Mouse (Mus musculus) urinary bladder, postnatal 25 days (tissue): ENCODE measurements around the gene Wnt5a.
A peak's percentile ranks its signal among the peaks of the same experiment; 100 is the strongest.

ENCODE experiments used
- DNase-seq: peaks from one replicate; pipeline ENCODE4 v3.0.0; 2022; ENCODE audit warnings: low spot score

The Wnt5a gene

DNA sequence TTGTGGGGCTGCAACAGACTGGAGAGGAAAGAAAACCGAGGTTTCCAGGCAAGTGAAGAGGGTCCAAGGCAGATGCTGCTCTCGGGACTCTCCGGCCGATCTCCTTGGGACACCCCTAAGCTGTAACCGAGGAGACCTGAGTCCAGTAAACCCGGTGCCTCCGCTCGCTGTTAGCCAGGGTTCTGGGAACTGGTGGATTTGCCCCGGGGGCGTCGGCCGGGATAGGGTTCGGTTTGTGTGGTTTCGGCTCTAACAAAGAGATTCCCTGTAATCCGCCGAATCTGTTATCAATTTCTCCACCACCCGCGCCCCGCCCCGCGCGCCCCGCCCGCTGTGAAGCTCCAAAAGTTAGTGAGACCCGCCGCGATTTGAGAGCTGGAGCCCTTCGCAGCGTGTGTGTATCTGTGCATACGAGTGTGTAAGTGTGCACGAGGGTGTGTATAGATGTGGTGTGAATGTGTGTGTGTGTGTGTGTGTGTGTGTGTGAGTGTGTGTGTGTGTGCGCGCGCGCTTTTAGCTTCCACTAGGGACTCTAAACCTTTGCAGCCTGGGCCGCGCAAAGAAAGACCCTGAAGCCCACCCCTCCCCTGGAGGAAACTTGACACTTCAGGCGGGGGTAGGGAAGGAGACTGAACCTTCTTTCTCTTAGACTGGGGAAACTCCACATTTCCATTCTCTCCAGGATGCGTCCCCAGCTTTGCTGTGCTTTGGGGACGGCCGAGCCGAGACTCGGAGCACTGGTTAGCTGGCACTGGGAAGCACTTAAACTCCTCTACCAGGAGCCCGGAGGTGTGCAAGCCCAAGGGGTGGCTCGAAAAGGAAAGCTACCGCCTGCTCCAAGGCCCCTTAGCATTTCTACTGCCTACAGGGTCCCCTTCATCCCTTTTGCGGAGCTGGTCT, 5.1 kb downstream of the Wnt5a start:
- DNase-seq, result peak; percentile 50

DNA sequence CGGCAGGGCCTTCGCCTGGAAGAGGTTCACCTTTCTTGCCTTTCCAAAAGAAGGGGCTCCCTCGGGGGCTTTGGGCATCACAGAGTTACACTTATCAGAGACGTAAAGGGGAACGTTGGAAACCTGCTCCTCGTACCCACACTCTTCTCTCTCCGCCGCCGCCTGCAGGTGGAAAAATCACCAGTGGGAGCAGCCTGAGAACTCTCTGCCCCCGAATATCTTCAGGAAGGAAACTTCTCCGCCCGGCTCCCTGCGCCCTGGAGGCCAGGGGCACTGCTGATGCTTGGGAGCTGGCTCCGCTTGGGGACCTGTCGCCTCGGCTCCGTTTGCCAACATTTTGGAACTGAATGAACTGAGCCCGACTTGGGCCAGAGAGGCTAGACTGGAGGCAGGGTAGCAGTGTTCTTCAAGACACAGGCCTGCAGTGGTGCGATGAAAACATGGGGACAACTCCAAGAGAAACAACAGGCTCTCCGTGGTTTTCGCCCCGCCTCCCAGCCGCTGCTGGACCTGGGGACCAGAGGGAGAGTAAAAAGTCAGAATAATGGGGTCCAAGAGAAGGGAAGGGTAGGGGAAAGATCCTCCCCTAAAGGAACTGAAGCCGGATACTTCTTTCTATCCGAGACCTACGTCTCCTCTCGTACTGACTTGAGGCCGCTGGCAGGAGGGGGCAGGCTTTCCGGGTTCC, 5.9 kb downstream of the Wnt5a start:
- peak; percentile 39 for DNase-seq

DNA sequence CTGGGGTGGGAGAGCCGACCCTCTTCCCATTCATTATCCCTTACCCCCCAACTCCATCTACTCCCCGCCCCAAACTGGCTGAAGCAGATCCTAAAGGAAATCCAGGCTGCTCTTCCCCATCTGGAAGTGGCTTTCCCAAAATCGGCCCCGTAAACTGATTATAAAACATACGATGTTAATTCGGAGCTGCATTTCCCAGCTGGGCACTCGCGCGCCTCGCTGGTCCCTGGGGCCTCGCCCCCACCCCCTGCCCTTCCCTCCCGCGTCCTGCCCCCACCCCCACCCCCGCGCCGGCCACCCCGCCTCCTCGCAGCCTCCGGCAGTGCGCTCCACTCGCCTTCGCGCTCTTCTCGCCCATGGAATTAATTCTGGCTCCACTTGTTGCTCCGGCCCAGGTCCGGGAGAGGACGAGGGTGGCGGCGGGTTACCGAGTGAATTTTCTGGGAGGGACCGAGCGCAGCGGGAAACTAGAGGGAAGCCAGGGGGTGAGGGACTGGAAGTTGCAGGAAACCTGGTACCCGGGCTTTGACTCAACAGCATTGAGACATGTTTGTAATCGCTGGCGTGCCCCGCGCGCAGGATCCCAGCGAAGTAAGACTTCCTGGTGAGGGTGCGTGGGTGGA, 6.6 kb downstream of the Wnt5a start:
- DNase-seq, result peak; percentile 30

DNA sequence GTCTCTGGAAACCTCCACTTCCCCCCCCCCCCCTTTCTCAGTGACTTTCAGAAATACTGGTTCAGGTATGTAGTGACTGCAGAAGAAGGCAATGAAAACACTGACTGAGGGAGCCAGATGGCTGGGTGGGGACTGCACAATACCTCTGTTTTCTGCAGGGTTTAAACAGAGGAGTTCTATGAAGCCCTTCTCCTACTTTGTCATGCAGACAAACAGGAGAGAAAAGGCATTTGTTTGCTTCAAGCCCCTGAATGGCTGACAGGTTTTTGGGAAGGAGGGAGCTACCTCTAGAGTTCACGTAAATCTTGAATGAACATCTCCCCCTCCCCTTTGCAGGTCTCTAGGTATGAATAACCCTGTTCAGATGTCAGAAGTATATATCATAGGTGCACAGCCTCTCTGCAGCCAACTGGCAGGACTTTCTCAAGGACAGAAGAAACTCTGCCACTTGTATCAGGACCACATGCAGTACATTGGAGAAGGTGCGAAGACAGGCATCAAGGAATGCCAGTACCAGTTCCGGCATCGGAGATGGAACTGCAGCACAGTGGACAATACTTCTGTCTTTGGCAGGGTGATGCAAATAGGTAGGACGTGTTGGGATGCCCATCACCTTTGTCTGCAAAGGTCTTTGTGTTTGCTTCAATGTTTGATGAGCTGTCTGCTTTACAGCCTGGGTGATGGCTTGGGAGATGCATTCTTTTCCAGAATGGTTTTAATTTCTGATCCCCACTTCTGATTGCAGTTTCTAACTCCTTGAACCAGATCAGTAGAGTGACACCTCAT, 8.4 kb downstream of the Wnt5a start:
- DNase-seq, result no peak

DNA sequence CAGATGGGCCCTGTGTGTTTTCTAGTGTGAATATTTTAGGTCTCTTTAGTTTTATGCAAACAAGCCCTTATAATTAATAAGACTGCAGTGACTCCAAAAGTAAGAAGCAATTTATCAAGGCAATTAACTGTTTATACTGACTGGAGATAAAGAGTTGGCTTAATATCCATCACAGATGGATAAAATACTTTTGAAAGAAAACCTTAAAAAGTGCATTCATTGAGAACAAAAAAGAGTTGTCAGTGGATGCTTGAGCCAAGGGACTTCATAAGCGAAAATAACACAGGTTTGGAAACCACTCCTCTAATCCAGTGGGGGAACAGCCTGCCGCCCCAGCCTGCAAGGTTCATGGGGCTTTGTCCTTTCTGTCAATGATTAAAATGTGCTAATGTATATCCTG, 9.6 kb downstream of the Wnt5a start:
- no peak for DNase-seq

DNA sequence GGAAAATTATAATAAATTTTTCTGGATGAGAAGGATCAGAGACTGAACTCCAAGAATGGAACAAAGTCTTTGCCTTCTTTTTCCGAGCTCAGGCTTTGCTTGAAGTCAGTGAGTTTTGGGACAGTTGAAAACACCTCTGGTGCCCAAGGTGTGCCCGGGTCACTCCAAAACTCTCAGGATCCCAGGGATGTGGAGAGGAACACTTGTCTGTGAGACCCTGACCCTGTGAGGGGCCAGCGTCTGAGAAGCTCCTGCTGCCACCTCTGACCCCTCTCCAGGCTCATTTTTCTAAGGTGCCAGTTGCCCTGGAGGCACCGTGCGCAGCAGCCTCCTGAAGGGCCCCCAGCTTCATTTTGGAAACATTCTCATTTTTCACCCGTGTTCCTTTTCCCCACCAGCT, 10.8 kb downstream of the Wnt5a start:
- no peak for DNase-seq

DNA sequence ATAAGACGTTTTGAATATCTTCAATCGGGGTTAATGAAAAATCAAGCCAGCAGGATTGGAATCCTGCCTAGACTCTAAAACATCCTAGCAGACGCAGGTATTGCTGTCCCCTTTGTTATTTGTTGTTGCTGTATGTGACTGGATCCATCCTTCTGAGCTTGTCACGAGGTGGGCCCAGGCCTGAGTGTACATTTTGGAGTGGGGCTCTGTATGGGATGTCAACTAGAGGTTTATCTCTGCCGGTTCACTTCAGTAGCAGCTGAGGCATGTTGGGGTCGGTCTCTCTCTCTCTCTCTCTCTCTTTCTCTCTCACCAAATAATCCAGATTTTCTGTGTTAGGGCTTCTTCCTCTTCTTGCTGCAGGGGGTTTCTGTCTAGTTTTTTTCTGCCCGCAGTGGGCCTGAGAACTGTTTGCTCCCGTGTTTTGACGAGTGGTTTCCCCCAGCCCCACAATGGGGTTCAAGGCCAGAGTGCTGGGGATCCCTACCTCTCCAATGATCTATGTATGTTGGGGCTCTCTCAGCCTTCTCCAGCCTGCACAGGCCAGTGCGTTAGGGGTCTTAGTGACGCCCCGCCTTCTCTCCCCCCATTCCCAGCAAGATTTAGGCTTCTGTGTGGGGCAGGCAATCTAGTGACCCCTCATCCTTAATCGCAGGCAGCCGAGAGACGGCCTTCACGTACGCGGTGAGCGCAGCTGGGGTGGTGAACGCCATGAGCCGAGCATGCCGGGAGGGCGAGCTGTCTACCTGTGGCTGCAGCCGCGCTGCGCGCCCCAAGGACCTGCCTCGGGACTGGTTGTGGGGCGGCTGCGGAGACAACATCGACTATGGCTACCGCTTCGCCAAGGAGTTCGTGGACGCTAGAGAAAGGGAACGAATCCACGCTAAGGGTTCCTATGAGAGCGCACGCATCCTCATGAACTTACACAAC, 13.3 kb downstream of the Wnt5a start:
- no peak for DNase-seq

DNA sequence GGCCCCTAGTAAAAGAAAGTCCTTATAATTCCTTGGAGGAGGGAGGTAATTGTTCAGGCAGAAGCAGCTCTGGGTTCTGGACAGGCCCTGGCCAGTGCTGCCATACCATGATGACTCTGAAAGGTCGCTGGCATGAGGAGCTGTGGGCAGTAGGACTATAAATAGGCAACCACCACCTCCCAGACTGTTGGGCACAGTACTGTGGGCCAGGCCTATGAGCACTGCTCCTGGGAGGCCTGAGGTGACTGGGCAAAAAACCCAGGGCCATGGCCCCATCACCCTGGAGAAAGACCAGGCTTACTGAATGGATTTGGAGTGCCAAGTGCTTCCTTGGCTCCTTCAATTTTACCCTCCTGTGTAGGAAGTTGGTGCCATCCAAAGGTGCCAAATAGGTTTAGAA, 16.6 kb downstream of the Wnt5a start:
- no peak for DNase-seq

DNA sequence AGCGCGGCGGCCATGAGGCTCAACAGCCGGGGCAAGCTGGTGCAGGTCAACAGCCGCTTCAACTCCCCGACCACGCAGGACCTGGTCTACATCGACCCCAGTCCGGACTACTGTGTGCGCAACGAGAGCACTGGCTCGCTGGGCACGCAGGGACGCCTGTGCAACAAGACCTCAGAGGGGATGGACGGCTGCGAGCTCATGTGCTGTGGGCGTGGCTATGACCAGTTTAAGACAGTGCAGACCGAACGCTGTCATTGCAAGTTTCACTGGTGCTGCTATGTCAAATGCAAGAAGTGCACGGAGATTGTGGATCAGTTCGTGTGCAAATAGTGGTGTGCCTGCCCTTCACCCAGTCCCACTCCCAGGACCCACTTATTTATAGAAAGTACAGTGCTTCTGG, 18.1 kb downstream of the Wnt5a start:
- DNase-seq, result no peak

DNA sequence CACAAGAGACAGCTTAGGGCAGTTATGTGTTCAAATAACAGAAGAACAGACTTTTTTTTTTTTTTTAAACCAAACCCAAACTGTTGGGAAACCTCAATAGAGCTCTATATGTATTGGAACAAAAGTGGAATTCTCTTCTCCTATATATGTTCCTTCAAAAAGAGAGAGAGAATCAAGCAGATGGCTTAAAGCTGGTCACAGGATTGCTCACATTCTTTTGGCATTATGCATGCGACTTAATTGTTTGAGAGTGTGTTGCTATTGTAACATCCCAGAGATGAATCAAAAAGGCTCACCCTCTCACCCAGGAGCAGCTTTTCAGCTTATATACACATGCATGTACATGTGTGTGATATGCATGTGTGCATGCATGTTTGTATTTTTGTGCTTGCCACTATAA, 21.0 kb downstream of the Wnt5a start:
- no peak for DNase-seq

DNA sequence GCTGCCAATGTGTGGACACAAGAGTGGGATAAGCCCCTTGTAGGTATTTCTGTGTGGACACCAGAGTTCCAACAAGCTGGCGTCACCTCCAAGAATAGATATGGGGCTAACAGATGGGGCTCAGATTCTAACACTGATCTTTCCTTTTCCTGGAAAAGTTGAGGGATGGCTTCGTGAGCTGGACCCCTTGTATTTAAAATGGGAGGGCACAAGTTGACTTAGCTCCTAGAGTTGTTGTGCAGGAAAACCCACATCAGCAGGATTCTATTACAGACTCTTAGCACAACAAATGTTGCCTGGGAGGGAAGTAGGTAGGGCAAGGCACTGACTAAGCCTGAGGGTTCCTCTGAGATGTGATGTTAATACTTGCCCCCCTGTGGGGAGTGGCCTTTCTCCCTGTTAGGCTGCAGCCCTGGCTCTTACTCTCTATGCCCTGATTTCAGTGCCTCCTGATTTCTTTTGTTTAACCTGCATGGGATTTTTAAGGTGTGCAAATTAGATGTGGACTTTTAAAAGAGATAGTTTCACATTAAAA, 23.7 kb downstream of the Wnt5a start:
- DNase-seq, result no peak

DNA sequence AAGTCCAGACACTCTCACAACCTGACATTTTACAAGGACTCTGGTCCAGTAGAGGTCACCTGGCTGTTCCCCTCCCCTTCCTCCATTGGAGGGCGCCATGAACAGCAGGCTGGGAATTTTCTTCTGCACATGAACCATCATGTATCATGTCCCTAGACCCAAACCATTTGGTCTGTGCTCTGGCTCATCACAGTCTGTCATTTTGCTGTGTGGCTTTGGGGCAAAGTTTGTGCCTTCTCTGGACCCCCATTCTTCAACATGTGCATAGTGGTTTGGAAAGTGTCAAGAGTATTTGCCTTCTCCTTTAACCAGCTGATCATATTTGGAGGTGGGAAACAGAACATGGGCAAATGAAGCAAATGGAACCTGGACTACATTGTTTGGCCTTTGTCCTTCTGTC, 27.0 kb downstream of the Wnt5a start:
- no peak for DNase-seq

DNA sequence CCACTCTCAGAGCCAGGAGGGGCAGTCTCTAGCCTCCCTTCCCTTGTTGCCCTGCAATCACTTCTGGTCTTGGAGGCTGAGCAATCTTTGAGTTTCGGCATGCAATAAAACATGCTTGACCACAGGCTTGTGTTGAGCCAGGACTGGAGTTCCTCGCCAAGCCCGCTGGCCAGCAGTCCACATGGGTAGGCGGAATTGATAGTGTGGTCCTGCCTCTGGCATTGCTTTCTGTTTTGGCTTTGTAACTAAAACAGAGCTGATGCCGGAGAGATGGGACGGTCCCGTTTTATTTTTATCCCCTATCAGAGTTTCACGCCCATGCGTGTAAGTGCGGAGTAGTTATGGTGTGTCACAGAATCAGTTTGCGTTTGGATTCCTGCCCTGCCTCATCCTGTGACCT, 28.4 kb downstream of the Wnt5a start:
- DNase-seq, result no peak

DNA sequence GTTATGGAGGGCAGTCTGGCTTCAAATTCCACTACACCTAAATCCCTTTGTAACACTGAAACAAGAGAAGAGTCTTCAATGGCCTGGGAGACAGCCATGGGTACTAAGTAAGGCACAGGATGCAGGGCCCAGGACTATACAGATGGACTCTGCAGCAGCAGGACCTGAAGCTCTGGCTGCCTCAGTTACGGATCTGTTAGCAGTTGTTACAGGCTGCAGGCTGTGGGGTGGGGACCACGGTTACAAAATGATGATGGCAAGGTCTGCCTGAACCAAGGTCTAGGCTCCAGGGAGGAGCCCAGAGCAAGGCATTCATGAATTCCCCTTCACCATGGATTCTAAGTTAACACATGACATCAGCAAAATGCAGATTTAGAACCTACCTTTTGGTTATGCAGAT, 29.3 kb downstream of the Wnt5a start:
- no peak for DNase-seq

DNA sequence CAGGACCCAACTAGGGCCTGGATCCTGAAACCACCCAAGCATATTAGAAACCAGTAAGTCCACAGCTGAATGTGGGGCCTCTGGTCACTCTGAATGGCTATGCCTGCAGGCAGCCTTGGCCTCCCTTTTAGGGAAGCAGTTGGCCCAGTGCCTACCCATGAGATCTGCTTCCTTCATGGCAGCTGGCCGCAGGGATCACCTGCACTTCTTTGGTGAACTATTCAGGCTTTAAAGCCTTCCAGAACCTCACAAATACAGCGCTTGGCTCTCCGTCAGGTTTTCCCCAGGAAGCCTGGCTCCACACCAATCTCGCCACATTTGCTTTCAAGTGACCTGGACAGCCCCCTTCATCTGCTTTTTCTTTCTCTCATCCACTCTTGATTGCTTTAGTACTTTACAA, 31.3 kb downstream of the Wnt5a start:
- DNase-seq, result no peak

DNA sequence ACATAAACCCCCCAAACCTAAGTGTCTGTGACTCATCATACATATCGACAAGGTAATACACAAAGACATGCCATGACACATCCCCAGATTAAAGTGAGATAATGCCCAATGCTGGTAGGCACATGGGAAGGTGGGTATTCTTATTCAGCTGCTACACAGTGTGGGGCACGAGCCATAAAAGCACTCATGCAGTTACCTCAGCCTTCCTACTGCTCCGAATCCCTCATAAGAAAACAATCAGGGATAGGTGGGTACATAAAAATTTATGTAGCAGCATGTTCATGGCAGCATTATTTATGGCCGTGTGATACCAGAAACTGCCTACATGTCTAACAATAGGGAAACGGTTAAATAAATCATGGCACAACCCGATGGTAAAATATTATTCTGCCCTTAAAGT, 35.0 kb downstream of the Wnt5a start:
- DNase-seq, result no peak

DNA sequence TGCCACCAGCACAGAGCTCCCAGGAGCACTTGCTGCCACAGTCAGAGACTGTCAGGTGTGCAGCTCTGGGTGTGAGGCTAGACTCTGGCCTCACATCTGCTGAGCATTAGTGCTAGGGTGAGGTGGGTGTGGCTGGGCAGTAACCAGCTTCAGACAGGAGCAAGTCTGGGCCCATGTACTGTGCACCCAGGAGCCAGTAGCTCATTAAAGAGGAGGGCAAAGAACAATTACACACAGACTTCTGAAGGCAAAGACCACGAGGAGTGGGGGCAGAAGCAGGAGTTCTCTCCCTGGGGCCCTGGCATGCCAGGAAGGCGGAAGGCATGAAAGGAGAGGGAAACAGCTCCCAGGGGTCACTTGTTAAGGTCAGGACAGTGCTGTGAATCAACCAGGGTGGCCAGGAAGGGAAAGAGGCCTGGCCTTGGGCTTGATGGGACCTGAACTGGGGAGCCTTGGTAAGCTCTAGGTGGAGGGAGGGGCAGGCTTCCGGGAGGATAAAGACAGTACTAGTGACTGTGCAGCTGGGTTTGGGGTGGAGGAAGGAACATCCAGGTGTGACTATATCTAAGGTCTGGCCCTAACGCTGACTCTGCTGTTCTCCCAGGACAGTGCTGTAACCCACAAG, 37.7 kb downstream of the Wnt5a start:
- DNase-seq, result no peak

DNA sequence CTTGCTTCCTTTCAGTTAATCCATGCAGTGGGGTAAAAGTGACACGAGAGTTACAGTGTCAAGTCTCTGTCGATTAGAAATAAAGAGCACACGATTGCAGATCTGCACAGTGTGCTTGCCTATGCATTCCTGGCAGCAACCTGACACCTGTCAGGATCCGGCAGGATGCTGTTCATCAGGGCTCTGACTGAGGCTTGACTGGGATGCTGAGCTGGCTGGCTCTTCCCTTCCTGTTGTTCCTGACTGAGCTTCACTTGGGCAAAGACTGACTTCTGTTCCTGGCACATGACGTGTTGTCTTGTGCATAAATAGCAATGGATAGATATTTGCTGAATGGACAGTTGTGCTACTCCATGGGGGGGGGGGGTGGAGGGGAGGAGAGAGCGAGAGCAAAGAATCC, 57.3 kb downstream of the Wnt5a start:
- no peak for DNase-seq
